ENCODE assay signal across 10 mouse cellular contexts in the genomic region with DNA sequence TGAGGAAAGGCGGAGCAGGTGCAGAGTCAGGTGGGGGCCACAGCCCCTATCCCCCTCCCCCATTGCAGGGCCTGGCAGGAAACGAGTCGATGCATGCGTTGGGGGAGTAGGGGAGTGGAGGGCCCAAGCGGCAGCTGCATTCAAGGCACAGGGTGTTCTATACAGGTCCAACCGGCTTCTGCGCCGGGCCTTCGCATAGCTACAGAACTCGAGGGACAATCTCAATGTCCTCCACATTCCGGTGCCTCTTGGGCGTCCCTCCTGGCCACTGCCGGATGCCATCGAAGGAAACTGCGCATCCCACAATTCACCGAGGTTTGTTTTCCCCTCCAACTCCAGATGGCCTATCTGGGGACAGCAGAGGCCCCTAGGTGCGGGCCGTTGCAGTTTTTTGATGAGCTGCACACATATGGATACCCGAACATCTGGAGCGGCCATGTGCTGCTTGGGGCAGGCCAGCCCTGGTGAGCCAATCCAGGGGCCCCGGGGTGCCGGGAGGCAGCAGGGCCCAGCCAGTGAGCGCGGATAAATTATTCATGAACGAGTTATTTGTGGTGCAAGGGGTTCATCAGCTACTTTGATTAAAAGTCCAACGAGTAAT.
DNase-seq lines count a peak whose midpoint lies in the region; ATAC-seq and TF ChIP-seq lines count a peak whose summit lies in the region.
"Had no signal": no experiment of that assay in that cellular context is flagged by ENCODE, and none has a peak within 500 bp of the region (broad histone marks: within the 10 kb centered on the region; RNA-seq: fewer than 3 reads in every experiment).

No protein-coding gene starts in this region.

- H3K9me3 ChIP-seq in kidney, embryonic 14.5 days (ENCODE audit: control insufficient read depth, low read length), result no peaks in the 10 kb centered on the region
- H3K9me3 ChIP-seq in forebrain, embryonic 12.5 days, result no peaks in the 10 kb centered on the region

- H3K9ac ChIP-seq in kidney, embryonic 14.5 days (ENCODE audit: low read depth, low read length), result no peak overlapping the region
- H3K9ac ChIP-seq in forebrain, embryonic 12.5 days, result 0 out of 2 replicates have a peak overlapping the region, but pooled peaks have one; percentile 3

- peaks cover 22% of the 10 kb centered on the region; the same call in 1 of the 2 replicates for H3K4me1 ChIP-seq in kidney, embryonic 14.5 days (ENCODE audit: control insufficient read depth, insufficient read depth, low read length)
- H3K4me1 ChIP-seq in forebrain, embryonic 12.5 days, result peaks cover 28% of the 10 kb centered on the region
- peaks cover 20% of the 10 kb centered on the region for H3K4me1 ChIP-seq in thymus, adult 2 months (replicated peaks; ENCODE audit: control insufficient read depth, insufficient read depth, low read length)
- H3K4me1 ChIP-seq in lung, adult 2 months (ENCODE audit: control insufficient read depth, insufficient read depth, low read length), result no peaks in the 10 kb centered on the region

- TF ChIP-seq CTCF in thymus, adult 2 months (IDR thresholded peaks at IDR 0.05; ENCODE audit: borderline replicate concordance, control insufficient read depth, extremely low read depth, insufficient read depth, low read length, poor library complexity), result no peak
- no peak for TF ChIP-seq CTCF in lung, adult 2 months (IDR thresholded peaks at IDR 0.05; ENCODE audit: insufficient read depth, low read length)

- peaks cover 15% of the 10 kb centered on the region for H3K27me3 ChIP-seq in kidney, embryonic 14.5 days (ENCODE audit: control insufficient read depth, insufficient read depth, low read length)
- peaks cover 64% of the 10 kb centered on the region for H3K27me3 ChIP-seq in forebrain, embryonic 12.5 days
- no peaks in the 10 kb centered on the region for H3K27me3 ChIP-seq in thymus, adult 2 months (ENCODE audit: control insufficient read depth, insufficient read depth, low read length)

- H3K4me2 ChIP-seq in kidney, embryonic 14.5 days (replicated peaks; ENCODE audit: low read depth, low read length), result peak overlapping the region; percentile 15; the same call in 1 of the 2 replicates
- peak overlapping the region; percentile 40 for H3K4me2 ChIP-seq in forebrain, embryonic 12.5 days

- peak overlapping the region; percentile 3; the same call in 1 of the 2 replicates for H3K4me3 ChIP-seq in kidney, embryonic 14.5 days (ENCODE audit: low read length)
- 0 out of 2 replicates have a peak overlapping the region, but pooled peaks have one; percentile 4 for H3K4me3 ChIP-seq in forebrain, embryonic 12.5 days (replicated peaks)
- peak overlapping the region; percentile 37 for H3K4me3 ChIP-seq in thymus, adult 2 months (ENCODE audit: control insufficient read depth, insufficient read depth, low read length)
- H3K4me3 ChIP-seq in lung, adult 2 months (replicated peaks; ENCODE audit: extremely low read depth, low read depth, low read length), result no peak overlapping the region

- H3K36me3 ChIP-seq in kidney, embryonic 14.5 days (ENCODE audit: control insufficient read depth, insufficient read depth, low read length), result no peaks in the 10 kb centered on the region
- H3K36me3 ChIP-seq in forebrain, embryonic 12.5 days (replicated peaks), result no peaks in the 10 kb centered on the region
- no peaks in the 10 kb centered on the region for H3K36me3 ChIP-seq in thymus, adult 2 months (ENCODE audit: control insufficient read depth, insufficient read depth, low read length)

- peak; percentile 44; the same call in 1 of the 2 replicates for ATAC-seq in kidney, embryonic 14.5 days (ENCODE audit: low FRiP score, low TSS enrichment)
- ATAC-seq in forebrain, embryonic 12.5 days (ENCODE audit: low FRiP score), result peak; percentile 71

- no peak for TF ChIP-seq POLR2A in thymus, adult 2 months (IDR thresholded peaks at IDR 0.05; ENCODE audit: control insufficient read depth, extremely low read depth, insufficient read depth, low read length, poor library complexity)
- no peak for TF ChIP-seq POLR2A in lung, adult 2 months (IDR thresholded peaks at IDR 0.05; ENCODE audit: borderline replicate concordance, extremely low read depth, low read depth, low read length)

- DNase-seq in kidney, adult 9 months, result no peak
- peak; percentile 56 for DNase-seq in mesoderm, embryonic 11.5 days (ENCODE audit: low read depth, low spot score)
- DNase-seq in thymus, adult 2 months, result peak; percentile 35
- no peak for DNase-seq in cerebellum, adult 11-12 months
- DNase-seq in lung, adult 2 months, result no peak
- no peak for DNase-seq in ovary, postnatal 10 days (ENCODE audit: low spot score)
- DNase-seq: kidney, adult 8-10 months; lung, postnatal 14 days had no signal

- WGBS in kidney, embryonic 14.5 days, result 11% methylated on average over 26 of the region's 26 CpGs
- WGBS in forebrain, embryonic 12.5 days, result 12% methylated on average over 26 of the region's 26 CpGs
- 58% methylated on average over 26 of the region's 26 CpGs for WGBS in thymus, adult 2 months
- 25% methylated on average over 26 of the region's 26 CpGs for WGBS in lung, adult 2 months

- no peak overlapping the region for H3K27ac ChIP-seq in kidney, embryonic 14.5 days (ENCODE audit: low read depth, low read length)
- peak overlapping the region; percentile 66 for H3K27ac ChIP-seq in forebrain, embryonic 12.5 days
- peak overlapping the region; percentile 48; the same call in 1 of the 2 replicates for H3K27ac ChIP-seq in thymus, adult 2 months (ENCODE audit: control insufficient read depth, insufficient read depth, low read length)

Comparison
In these comparisons a context has a peak if more than half of its experiments do, and no peak if none do; other contexts are left out.
1. DNase-seq: peak in mesoderm, embryonic 11.5 days (single experiment) and thymus, adult 2 months (single experiment); none in kidney, adult 9 months (single experiment), cerebellum, adult 11-12 months (single experiment), lung, adult 2 months (single experiment) and ovary, postnatal 10 days (single experiment).